Comparison of ENCODE assay signal across 9 mouse cellular contexts in the genomic region with DNA sequence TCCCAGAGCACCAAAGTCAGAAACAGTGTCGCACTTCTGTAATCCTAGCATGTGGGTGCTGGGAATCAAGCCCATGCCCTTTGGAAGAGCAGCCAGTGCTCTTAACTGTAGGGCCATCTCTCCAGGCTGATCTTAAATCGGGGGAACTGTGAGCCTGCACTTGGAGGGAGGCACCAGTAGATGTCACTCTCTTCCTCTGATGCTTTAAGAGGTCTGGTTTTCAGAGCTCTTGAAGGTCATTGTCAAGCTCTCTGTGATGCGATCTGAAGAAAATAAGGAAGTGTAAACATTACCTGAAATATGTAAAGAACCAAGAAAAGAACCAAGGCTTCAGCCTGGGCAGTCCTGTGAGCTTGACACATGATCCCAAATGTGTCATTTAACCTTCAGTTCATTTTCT. TPM values are rescaled to one million over a fixed set of nuclear protein-coding genes. Genes with fewer than 3 reads are reported as not detected.
DNase-seq lines count a peak whose midpoint lies in the region; ATAC-seq and TF ChIP-seq lines count a peak whose summit lies in the region.
"Had no signal": no experiment of that assay in that cellular context is flagged by ENCODE, and none has a peak within 500 bp of the region (broad histone marks: within the 10 kb centered on the region; RNA-seq: fewer than 3 reads in every experiment).

No protein-coding gene starts in this region.

- intact Hi-C loops in left cerebral cortex, adult 2 months (cut with DNase I) = loop anchor here (1.0 to 10.0 kb wide), 3 partner anchors 151 to 378 kb away; no protein-coding TSS in a partner anchor

- H3K36me3 ChIP-seq in hindbrain, embryonic 14.5 days (replicated peaks; ENCODE audit: control insufficient read depth, insufficient read depth) = no peaks in the 10 kb centered on the region
- H3K36me3 ChIP-seq in neural tube, embryonic 11.5 days (ENCODE audit: control insufficient read depth, insufficient read depth, low read length) = no peaks in the 10 kb centered on the region
- H3K36me3 ChIP-seq: neural tube, embryonic 12.5 days had no signal

- no peaks in the 10 kb centered on the region for H3K9me3 ChIP-seq in hindbrain, embryonic 14.5 days (ENCODE audit: control insufficient read depth, low read length)
- H3K9me3 ChIP-seq in neural tube, embryonic 11.5 days (ENCODE audit: control insufficient read depth, low read length) = no peaks in the 10 kb centered on the region
- H3K9me3 ChIP-seq: neural tube, embryonic 12.5 days had no signal

- peak; percentile 79 for TF ChIP-seq CTCF in lung, adult 2 months (IDR thresholded peaks at IDR 0.05; ENCODE audit: insufficient read depth, low read length)
- peak; percentile 90 for TF ChIP-seq CTCF in left cerebral cortex, adult 2 months (IDR thresholded peaks at IDR 0.05)

- no peak for TF ChIP-seq POLR2A in lung, adult 2 months (IDR thresholded peaks at IDR 0.05; ENCODE audit: borderline replicate concordance, extremely low read depth, low read depth, low read length)

- no peak overlapping the region for H3K4me2 ChIP-seq in hindbrain, embryonic 14.5 days (replicated peaks)
- H3K4me2 ChIP-seq in neural tube, embryonic 11.5 days (ENCODE audit: low read depth) = no peak overlapping the region
- H3K4me2 ChIP-seq: neural tube, embryonic 12.5 days had no signal

- H3K27ac ChIP-seq in hindbrain, embryonic 14.5 days = no peak overlapping the region
- 0 out of 2 replicates have a peak overlapping the region, but pooled peaks have one; percentile 16 for H3K27ac ChIP-seq in left cerebral cortex, adult 2 months
- no peak overlapping the region for H3K27ac ChIP-seq in neural tube, embryonic 11.5 days (ENCODE audit: low read depth, low read length)
- H3K27ac ChIP-seq: neural tube, embryonic 12.5 days had no signal

- 0 out of 2 replicates have a peak, but pooled peaks have one; percentile 37 for ATAC-seq in hindbrain, embryonic 14.5 days (ENCODE audit: low FRiP score)
- ATAC-seq in neural tube, embryonic 11.5 days (ENCODE audit: insufficient read depth, low FRiP score, low TSS enrichment) = no peak

- no peaks in the 10 kb centered on the region for H3K27me3 ChIP-seq in hindbrain, embryonic 14.5 days (ENCODE audit: control insufficient read depth, insufficient read depth, low read length)
- no peaks in the 10 kb centered on the region for H3K27me3 ChIP-seq in neural tube, embryonic 11.5 days (ENCODE audit: control insufficient read depth, insufficient read depth, low read length)
- H3K27me3 ChIP-seq: neural tube, embryonic 12.5 days had no signal

- no peak overlapping the region for H3K4me3 ChIP-seq in lung, adult 2 months (replicated peaks; ENCODE audit: extremely low read depth, low read depth, low read length)
- H3K4me3 ChIP-seq in hindbrain, embryonic 14.5 days (replicated peaks; ENCODE audit: low read length) = no peak overlapping the region
- no peak overlapping the region for H3K4me3 ChIP-seq in left cerebral cortex, adult 2 months
- no peak overlapping the region for H3K4me3 ChIP-seq in neural tube, embryonic 11.5 days (ENCODE audit: low read depth, low read length)
- H3K4me3 ChIP-seq: neural tube, embryonic 12.5 days had no signal

- DNase-seq in lung, adult 2 months = no peak
- DNase-seq in lung, adult 18-20 months = no peak
- peak; percentile 21 for DNase-seq in T-cell, adult 2 months (ENCODE audit: low spot score)
- DNase-seq in cerebellum, postnatal 25 days = peak; percentile 80 to 84
- DNase-seq in hindbrain, embryonic 14.5 days (ENCODE audit: low spot score) = peak; percentile 83
- DNase-seq in left cerebral cortex, adult 2 months (ENCODE audit: extremely low spot score in 1 of 2, low spot score in 2 of 2) = peak; percentile 57 to 61
- DNase-seq in neural tube, embryonic 11.5 days (ENCODE audit: low spot score) = peak; percentile 73
- DNase-seq in testis, postnatal 10 days (ENCODE audit: low spot score) = no peak

- H3K4me1 ChIP-seq in lung, adult 2 months (ENCODE audit: control insufficient read depth, insufficient read depth, low read length) = no peaks in the 10 kb centered on the region
- H3K4me1 ChIP-seq in hindbrain, embryonic 14.5 days (replicated peaks; ENCODE audit: control insufficient read depth, insufficient read depth, low read length) = no peaks in the 10 kb centered on the region
- H3K4me1 ChIP-seq in neural tube, embryonic 11.5 days (ENCODE audit: control insufficient read depth, insufficient read depth, low read length) = no peaks in the 10 kb centered on the region
- H3K4me1 ChIP-seq: neural tube, embryonic 12.5 days had no signal

- no peak overlapping the region for H3K9ac ChIP-seq in hindbrain, embryonic 14.5 days
- no peak overlapping the region for H3K9ac ChIP-seq in neural tube, embryonic 11.5 days (ENCODE audit: low read length)
- H3K9ac ChIP-seq: neural tube, embryonic 12.5 days had no signal

- WGBS in lung, adult 2 months = 12% methylated on average over 3 of the region's 3 CpGs
- WGBS in hindbrain, embryonic 14.5 days = 14% methylated on average over 3 of the region's 3 CpGs
- 21% methylated on average over 3 of the region's 3 CpGs for WGBS in neural tube, embryonic 11.5 days

RNA-seq across cellular contexts. Expression of a gene that starts 23.3 kb away (rescaled TPM):
- polyA plus RNA-seq in lung, adult 2 months (2012; rRNA removed) = 12.4 and 15.4 TPM in 2 replicates
- polyA plus RNA-seq in hindbrain, embryonic 14.5 days (2014; fragmentation: Nextera tagmentation; extraction: Ambion mirVana) = 89.7 and 94.9 TPM in 2 replicates
- 100 to 1,000 TPM; 143 to 163 TPM for total RNA-seq in left cerebral cortex, adult 2 months (2021)
- polyA plus RNA-seq in neural tube, embryonic 11.5 days (2014; fragmentation: Nextera tagmentation; extraction: Ambion mirVana) = 34.2 and 34.7 TPM in 2 replicates

RNA-seq across cellular contexts. Expression of a gene that starts 51.0 kb away (rescaled TPM):
- polyA plus RNA-seq in lung, adult 2 months (2012; rRNA removed) = 44.8 and 53.2 TPM in 2 replicates
- 0.34 and 0.54 TPM in 2 replicates for polyA plus RNA-seq in hindbrain, embryonic 14.5 days (2014; fragmentation: Nextera tagmentation; extraction: Ambion mirVana)
- 1 to 10 TPM; 7.0 to 7.2 TPM for total RNA-seq in left cerebral cortex, adult 2 months (2021)
- 0.35 and 0.36 TPM in 2 replicates for polyA plus RNA-seq in neural tube, embryonic 11.5 days (2014; fragmentation: Nextera tagmentation; extraction: Ambion mirVana)

Comparison
In these comparisons a context has a peak if more than half of its experiments do, and no peak if none do; other contexts are left out.
1. DNase-seq: peak in T-cell, adult 2 months (single experiment), cerebellum, postnatal 25 days (2 of 2), hindbrain, embryonic 14.5 days (single experiment), left cerebral cortex, adult 2 months (2 of 2) and neural tube, embryonic 11.5 days (single experiment); none in lung, adult 2 months (single experiment), lung, adult 18-20 months (0 of 2) and testis, postnatal 10 days (single experiment).
2. RNA of a gene that starts 51.0 kb away (polyA plus RNA-seq): 44.8 to 53.2 TPM in lung, adult 2 months; 0.34 to 0.54 TPM in hindbrain, embryonic 14.5 days and 0.35 to 0.36 TPM in neural tube, embryonic 11.5 days; every median in the first group is over 10 times any median in the second.